Mouse (Mus musculus) cortical plate, adult 2 months (tissue): ENCODE data around the gene Gm14459. TPM values are rescaled to one million over a fixed set of nuclear protein-coding genes. Genes with fewer than 3 reads are reported as not detected.
"Not testable (repeated sequence)": the region's sequence is repeated elsewhere in the genome, so short reads cannot be mapped to it uniquely, and the experiment has no call there.

ENCODE experiments used
- H3K27ac ChIP-seq: fragments of 200-500 bp; 2 replicates; pipeline ENCODE4 v1.5.1; 2012; ENCODE audit warnings: low read length, control low read depth, inconsistent platforms; ENCODE audit not compliant: insufficient read depth
- H3K4me1 ChIP-seq: fragments of 200-500 bp; 2 replicates; pipeline ENCODE4 v1.6.1; 2011; ENCODE audit warnings: low read length; ENCODE audit not compliant: control insufficient read depth, insufficient read depth
- H3K4me3 ChIP-seq: fragments of 200-500 bp; 2 replicates; pipeline ENCODE4 v1.5.1; 2011; ENCODE audit warnings: mild to moderate bottlenecking, low read length, control low read depth; ENCODE audit not compliant: insufficient read depth
- CTCF ChIP-seq: fragments of 200-500 bp; IDR thresholded peaks from 2 replicates; pipeline ENCODE4 v1.5.1; 2011; ENCODE audit warnings: mild to moderate bottlenecking, control low read depth, low read length; ENCODE audit not compliant: insufficient read depth; ENCODE audit errors: extremely low read depth
- POLR2A ChIP-seq: fragments of 200-500 bp; IDR thresholded peaks from 2 replicates; pipeline ENCODE4 v1.6.1; 2011; ENCODE audit warnings: mild to moderate bottlenecking, low read length, control low read depth; ENCODE audit not compliant: insufficient read depth; ENCODE audit errors: extremely low read depth
- polyA plus RNA-seq: library from polyadenylated mRNA; depleted of rRNA; stranded (reverse); fragments of >200 nt; gene quantifications from 2 replicates; pipeline ENCODE4 v1.2.3, GENCODE M21; 2012; rRNA removed

Gm14459 gene
- not detected in 2 replicates for polyA plus RNA-seq

- no peaks in the 10 kb centered on the region for H3K4me1 ChIP-seq
- TF ChIP-seq POLR2A: no peak
- TF ChIP-seq CTCF: no peak
- H3K4me3 ChIP-seq: no peak within 1 kb of the TSS
- H3K27ac ChIP-seq: no peak within 1 kb of the TSS
Measured at GRCm38 (mm10) chrX:8524854-8525253, at the start of gene Gm14459. Gm14459 (minus strand) TSS chrX:8524954.

- not testable (repeated sequence) for H3K4me1 ChIP-seq, H3K4me3 ChIP-seq, H3K27ac ChIP-seq
Measured at GRCm38 (mm10) chrX:8548155-8548554, 23.4 kb upstream of the Gm14459 start, which contains the start of gene Ssxb6. Ssxb6 (minus strand) TSS chrX:8548255.

Other genes with a start within 250 kb of the Gm14459 start
- gene Ssxb10, start 197.5 kb downstream of the Gm14459 start, polyA plus RNA-seq: not detected in 2 replicates
- gene Ssxb9, start 158.0 kb downstream of the Gm14459 start, polyA plus RNA-seq: not detected in 2 replicates
- gene Ssxb1, start 111.6 kb downstream of the Gm14459 start, polyA plus RNA-seq: not detected in 2 replicates
- not detected in 2 replicates for gene Ssxb2, start 63.2 kb downstream of the Gm14459 start, polyA plus RNA-seq
- gene Ssxb6, start 23.3 kb upstream of the Gm14459 start, polyA plus RNA-seq: not detected in 2 replicates
- not detected in 2 replicates for gene Ssxb3, start 66.9 kb upstream of the Gm14459 start, polyA plus RNA-seq
- not detected in 2 replicates for gene Ssxb8, start 165.9 kb upstream of the Gm14459 start, polyA plus RNA-seq
- not detected in 2 replicates for gene Ssx9, start 223.5 kb upstream of the Gm14459 start, polyA plus RNA-seq